Mouse (Mus musculus): ENCODE measurements around the gene Myo18a. TPM values are rescaled to one million over a fixed set of nuclear protein-coding genes. Genes with fewer than 3 reads are reported as not detected.
A peak's percentile ranks its signal among the peaks of the same experiment; 100 is the strongest.

Gene Myo18a
- polyA plus RNA-seq, 1 experiment from 2014 or later = 95.5 TPM

GRCm38 (mm10) chr11:77893787-77894718, 131.0 kb downstream of the Myo18a start, which contains the start of gene Pipox:
Pipox (minus strand) TSS chr11:77894096.
- H3K9me3 ChIP-seq = no peaks in the 10 kb centered on the region
- H3K27me3 ChIP-seq (ENCODE audit: insufficient read depth, poor library complexity, severe bottlenecking) = peaks cover 38% of the 10 kb centered on the region
- peak; percentile 89 for DNase-seq (ENCODE audit: low spot score)
- WGBS = 25% methylated on average over 11 of the region's 11 CpGs
- peak within 1 kb of the TSS; percentile 31 for H3K4me3 ChIP-seq
- H3K4me1 ChIP-seq = peaks cover 31% of the 10 kb centered on the region
- H3K27ac ChIP-seq = peak within 1 kb of the TSS; percentile 69
- no peaks in the 10 kb centered on the region for H3K36me3 ChIP-seq

- H3K4me3 ChIP-seq = no peak overlapping the region
- no peak for DNase-seq (ENCODE audit: low spot score)
- H3K27me3 ChIP-seq (ENCODE audit: insufficient read depth, poor library complexity, severe bottlenecking) = peaks cover 40% of the 10 kb centered on the region
- H3K27ac ChIP-seq = no peak overlapping the region
- no peaks in the 10 kb centered on the region for H3K9me3 ChIP-seq
- H3K4me1 ChIP-seq = peaks cover 31% of the 10 kb centered on the region
- H3K36me3 ChIP-seq = no peaks in the 10 kb centered on the region
- WGBS = 73% methylated on average over 2 of the region's 2 CpGs
Observed at GRCm38 (mm10) chr11:77894967-77895366, 131.9 kb downstream of the Myo18a start.

- Histone ChIP-seq H3K27me3 (ENCODE audit: insufficient read depth, poor library complexity, severe bottlenecking) (peaks cover 49% of the 10 kb centered on the region), H3K4me3 (no peak overlapping the region), H3K4me1 (peaks cover 31% of the 10 kb centered on the region)
Observed at GRCm38 (mm10) chr11:77896011-77896410, 133.0 kb downstream of the Myo18a start.

GRCm38 (mm10) chr11:77896480-77896819, 133.4 kb downstream of the Myo18a start:
- Histone ChIP-seq H3K9me3 (no peaks in the 10 kb centered on the region), H3K4me1 (peaks cover 31% of the 10 kb centered on the region), H3K27me3 (ENCODE audit: insufficient read depth, poor library complexity, severe bottlenecking) (peaks cover 52% of the 10 kb centered on the region), H3K27ac (no peak overlapping the region), H3K4me3 (peak overlapping the region; percentile 38; the same call in 1 of the 2 replicates), H3K36me3 (no peaks in the 10 kb centered on the region)
- DNase-seq (ENCODE audit: low spot score) = no peak
- 64% methylated on average over 6 of the region's 6 CpGs for WGBS

More at GRCm38 (mm10) chr11:77896011-77896410, 133.0 kb downstream of the Myo18a start:
- WGBS = 86% methylated on average over 9 of the region's 9 CpGs
- Histone ChIP-seq H3K9me3 (no peaks in the 10 kb centered on the region), H3K27ac (no peak overlapping the region), H3K36me3 (no peaks in the 10 kb centered on the region)
- DNase-seq (ENCODE audit: low spot score) = no peak

- Histone ChIP-seq H3K27ac (no peak overlapping the region), H3K4me1 (peaks cover 36% of the 10 kb centered on the region)
- no peak for DNase-seq (ENCODE audit: low spot score)
Observed at GRCm38 (mm10) chr11:77896820-77897805, 134.1 kb downstream of the Myo18a start.

GRCm38 (mm10) chr11:77900187-77900586, 137.1 kb downstream of the Myo18a start:
- Histone ChIP-seq H3K27me3 (ENCODE audit: insufficient read depth, poor library complexity, severe bottlenecking) (peaks cover 60% of the 10 kb centered on the region), H3K4me3 (no peak overlapping the region)
- 76% methylated on average over 3 of the region's 3 CpGs for WGBS

More at GRCm38 (mm10) chr11:77896820-77897805, 134.1 kb downstream of the Myo18a start:
- H3K27me3 ChIP-seq (ENCODE audit: insufficient read depth, poor library complexity, severe bottlenecking) = peaks cover 59% of the 10 kb centered on the region
- peak overlapping the region; percentile 38; the same call in 1 of the 2 replicates for H3K4me3 ChIP-seq
- no peaks in the 10 kb centered on the region for H3K9me3 ChIP-seq
- H3K36me3 ChIP-seq = no peaks in the 10 kb centered on the region
- 20% methylated on average over 23 of the region's 23 CpGs for WGBS

GRCm38 (mm10) chr11:77900696-77901095, 137.7 kb downstream of the Myo18a start:
- Histone ChIP-seq H3K9me3 (no peaks in the 10 kb centered on the region), H3K27me3 (ENCODE audit: insufficient read depth, poor library complexity, severe bottlenecking) (peaks cover 56% of the 10 kb centered on the region), H3K4me1 (peaks cover 27% of the 10 kb centered on the region), H3K4me3 (no peak overlapping the region), H3K27ac (no peak overlapping the region), H3K36me3 (no peaks in the 10 kb centered on the region)
- no peak for DNase-seq (ENCODE audit: low spot score)
- WGBS = 79% methylated on average over 4 of the region's 4 CpGs

More at GRCm38 (mm10) chr11:77900187-77900586, 137.1 kb downstream of the Myo18a start:
- H3K36me3 ChIP-seq = no peaks in the 10 kb centered on the region
- H3K9me3 ChIP-seq = no peaks in the 10 kb centered on the region
- no peak for DNase-seq (ENCODE audit: low spot score)
- H3K27ac ChIP-seq = no peak overlapping the region
- peaks cover 27% of the 10 kb centered on the region for H3K4me1 ChIP-seq

GRCm38 (mm10) chr11:77901366-77901765, 138.3 kb downstream of the Myo18a start:
- Histone ChIP-seq H3K4me1 (peaks cover 27% of the 10 kb centered on the region), H3K4me3 (no peak overlapping the region), H3K27ac (no peak overlapping the region), H3K9me3 (no peaks in the 10 kb centered on the region), H3K27me3 (ENCODE audit: insufficient read depth, poor library complexity, severe bottlenecking) (peaks cover 49% of the 10 kb centered on the region), H3K36me3 (no peaks in the 10 kb centered on the region)
- no peak for DNase-seq (ENCODE audit: low spot score)
- 61% methylated on average over 5 of the region's 5 CpGs for WGBS

- DNase-seq (ENCODE audit: low spot score) = no peak
- no peaks in the 10 kb centered on the region for H3K9me3 ChIP-seq
- H3K27ac ChIP-seq = no peak overlapping the region
- WGBS = 48% methylated on average over 8 of the region's 8 CpGs
- no peaks in the 10 kb centered on the region for H3K36me3 ChIP-seq
- H3K4me3 ChIP-seq = no peak overlapping the region
- peaks cover 48% of the 10 kb centered on the region for H3K27me3 ChIP-seq (ENCODE audit: insufficient read depth, poor library complexity, severe bottlenecking)
- H3K4me1 ChIP-seq = peaks cover 28% of the 10 kb centered on the region
Observed at GRCm38 (mm10) chr11:77901775-77902355, 138.8 kb downstream of the Myo18a start.

- Histone ChIP-seq H3K27me3 (ENCODE audit: insufficient read depth, poor library complexity, severe bottlenecking) (peaks cover 46% of the 10 kb centered on the region), H3K9me3 (no peaks in the 10 kb centered on the region), H3K36me3 (no peaks in the 10 kb centered on the region), H3K4me3 (no peak overlapping the region), H3K27ac (no peak overlapping the region), H3K4me1 (peaks cover 25% of the 10 kb centered on the region)
- DNase-seq (ENCODE audit: low spot score) = no peak
- 8% methylated on average over 3 of the region's 3 CpGs for WGBS
Observed at GRCm38 (mm10) chr11:77903761-77904160, 140.7 kb downstream of the Myo18a start.

GRCm38 (mm10) chr11:77904707-77905106, 141.7 kb downstream of the Myo18a start:
- peaks cover 29% of the 10 kb centered on the region for H3K4me1 ChIP-seq
- WGBS = 50% methylated on average over 1 of the region's 1 CpGs
- no peak overlapping the region for H3K27ac ChIP-seq
- no peaks in the 10 kb centered on the region for H3K9me3 ChIP-seq
- no peaks in the 10 kb centered on the region for H3K36me3 ChIP-seq
- peaks cover 48% of the 10 kb centered on the region for H3K27me3 ChIP-seq (ENCODE audit: insufficient read depth, poor library complexity, severe bottlenecking)
- no peak for DNase-seq (ENCODE audit: low spot score)
- H3K4me3 ChIP-seq = no peak overlapping the region

GRCm38 (mm10) chr11:77906097-77906687, 143.1 kb downstream of the Myo18a start:
- H3K4me1 ChIP-seq = peaks cover 29% of the 10 kb centered on the region
- peaks cover 49% of the 10 kb centered on the region for H3K27me3 ChIP-seq (ENCODE audit: insufficient read depth, poor library complexity, severe bottlenecking)
- H3K36me3 ChIP-seq = no peaks in the 10 kb centered on the region
- H3K4me3 ChIP-seq = no peak overlapping the region
- H3K9me3 ChIP-seq = no peaks in the 10 kb centered on the region
- H3K27ac ChIP-seq = no peak overlapping the region
- DNase-seq (ENCODE audit: low spot score) = no peak
- WGBS = 25% methylated on average over 19 of the region's 19 CpGs

Measured in heart, embryonic 10.5 days (tissue).